Mouse (Mus musculus): ENCODE data around the gene Mrgpra3. TPM values are rescaled to one million over a fixed set of nuclear protein-coding genes. Genes with fewer than 3 reads are reported as not detected.

Gene Mrgpra3
- polyA plus RNA-seq (2014; fragmentation: Illumina TruSeq; extraction: RNeasy Lipid Tissue Mini Kit (QIAGEN cat#74804); ENCODE audit: low read depth, low replicate concordance): not detected

DNA sequence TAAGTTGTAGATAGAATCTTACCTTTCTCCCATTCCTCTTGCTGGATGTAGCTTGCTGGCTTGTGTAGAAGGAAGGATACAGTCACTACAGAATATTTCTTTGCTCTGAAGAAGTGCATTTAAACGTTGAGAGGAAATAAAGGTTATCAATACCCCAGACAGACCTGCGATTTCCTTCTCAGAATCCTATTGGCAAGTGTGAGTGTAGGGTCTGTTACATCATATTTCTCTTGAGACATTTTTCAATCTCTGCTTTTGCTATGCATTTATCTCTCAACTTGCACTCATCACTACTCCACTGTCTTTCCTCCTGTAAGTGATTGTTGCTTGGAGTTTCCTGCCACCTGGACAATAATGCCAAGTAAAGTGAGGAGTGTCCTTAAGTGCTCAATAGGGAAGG lies at the start of gene Mrgpra3:
TSS of gene Mrgpra3 (minus strand) at position 101 of the 400 bp plus-strand sequence.

Other genes starting within 250 kb of the Mrgpra3 start
- gene Mrgpra1, start 247.1 kb downstream of the Mrgpra3 start, polyA plus RNA-seq (2014; fragmentation: Illumina TruSeq; extraction: RNeasy Lipid Tissue Mini Kit (QIAGEN cat#74804); ENCODE audit: low read depth, low replicate concordance): not detected
- gene Mrgpra2a, start 149.2 kb downstream of the Mrgpra3 start, polyA plus RNA-seq (2014; fragmentation: Illumina TruSeq; extraction: RNeasy Lipid Tissue Mini Kit (QIAGEN cat#74804); ENCODE audit: low read depth, low replicate concordance): not detected
- gene Mrgpra2b, start 72.5 kb downstream of the Mrgpra3 start, polyA plus RNA-seq (2014; fragmentation: Illumina TruSeq; extraction: RNeasy Lipid Tissue Mini Kit (QIAGEN cat#74804); ENCODE audit: low read depth, low replicate concordance): not detected